Mouse (Mus musculus) large intestine, adult 2 months (tissue): ENCODE data around the gene Dclk2. TPM values are rescaled to one million over a fixed set of nuclear protein-coding genes. Genes with fewer than 3 reads are reported as not detected.

Experiments
- polyA plus RNA-seq: library from polyadenylated mRNA; depleted of rRNA; stranded (reverse); fragments of >200 nt; gene quantifications from 2 replicates; pipeline ENCODE4 v1.2.3, GENCODE M21; 2012; rRNA removed

Dclk2 gene
- polyA plus RNA-seq, 1 experiment, result 2.3 TPM

Other genes with a start within 250 kb of the Dclk2 start
- 6.1 and 7.8 TPM in 2 replicates for gene Cd1d1, start 78.6 kb upstream of the Dclk2 start, polyA plus RNA-seq